Mouse (Mus musculus) small intestine, adult 2 months (tissue): ENCODE measurements around the gene Antxr2. TPM values are rescaled to one million over a fixed set of nuclear protein-coding genes. Genes with fewer than 3 reads are reported as not detected.
A peak's percentile ranks its signal among the peaks of the same experiment; 100 is the strongest.

ENCODE experiments used
- H3K27ac ChIP-seq: fragments of 200-500 bp; 2 replicates; pipeline ENCODE4 v1.5.1; 2012; ENCODE audit warnings: low read depth, low read length, control low read depth, inconsistent platforms; ENCODE audit not compliant: insufficient read depth
- H3K27me3 ChIP-seq: fragments of 200-500 bp; 2 replicates; pipeline ENCODE4 v1.6.1; 2012; ENCODE audit warnings: mild to moderate bottlenecking, moderate library complexity, low read length, inconsistent platforms; ENCODE audit not compliant: control insufficient read depth, insufficient read depth
- H3K36me3 ChIP-seq: fragments of 200-500 bp; 2 replicates; pipeline ENCODE4 v1.6.1; 2012; ENCODE audit warnings: mild to moderate bottlenecking, low read length, control low read depth, inconsistent platforms; ENCODE audit not compliant: control insufficient read depth, insufficient read depth
- H3K4me1 ChIP-seq: fragments of 200-500 bp; 2 replicates; pipeline ENCODE4 v1.6.1; 2012; ENCODE audit warnings: low read length, inconsistent platforms, mixed read lengths; ENCODE audit not compliant: control insufficient read depth, insufficient read depth, insufficient read length
- H3K4me3 ChIP-seq: fragments of 200-500 bp; 2 replicates; pipeline ENCODE4 v1.5.1; 2012; ENCODE audit warnings: low read depth, mild to moderate bottlenecking, control low read depth, inconsistent platforms, low read length, moderate library complexity
- CTCF ChIP-seq: fragments of 200-500 bp; IDR thresholded peaks from 2 replicates; pipeline ENCODE4 v1.5.1; 2012; ENCODE audit warnings: low read depth, mild to moderate bottlenecking, control low read depth, inconsistent platforms, low read length, moderate library complexity, mixed read lengths; ENCODE audit not compliant: insufficient replicate concordance, insufficient read length; ENCODE audit errors: extremely low read depth
- POLR2A ChIP-seq: fragments of 200-500 bp; IDR thresholded peaks from 2 replicates; pipeline ENCODE4 v1.6.1; 2012; ENCODE audit warnings: low read depth, mild to moderate bottlenecking, control low read depth, inconsistent platforms, low read length, moderate library complexity
- WGBS: fragments of 180-500 bp; shearing (Covaris S2); methylation state at CpG from one replicate; pipeline ENCODE4 v1.1.7; 2018; 5-methylcytosine and 5-hydroxymethylcytosine counted together
- polyA plus RNA-seq: library from polyadenylated mRNA; depleted of rRNA; stranded (reverse); fragments of >200 nt; gene quantifications from 2 replicates; pipeline ENCODE4 v1.2.3, GENCODE M21; 2012

Antxr2 gene
- polyA plus RNA-seq, 1 experiment, result 4.7 TPM

GRCm38 (mm10) chr5:98019396-98019795, 11.4 kb downstream of the Antxr2 start:
- Histone ChIP-seq H3K4me1 (peaks cover 19% of the 10 kb centered on the region), H3K27ac (peak overlapping the region; percentile 60), H3K27me3 (no peaks in the 10 kb centered on the region), H3K4me3 (no peak overlapping the region), H3K36me3 (peaks cover 6% of the 10 kb centered on the region)
- no peak for TF ChIP-seq POLR2A
- no peak for TF ChIP-seq CTCF
- whole genome bisulfite sequencing, result 35% methylated on average over 1 of the region's 1 CpGs

- Histone ChIP-seq H3K27ac (peak overlapping the region; percentile 14), H3K4me3 (no peak overlapping the region), H3K36me3 (peaks cover 6% of the 10 kb centered on the region), H3K27me3 (no peaks in the 10 kb centered on the region), H3K4me1 (peaks cover 19% of the 10 kb centered on the region)
- 76% methylated on average over 6 of the region's 6 CpGs for WGBS
- TF ChIP-seq POLR2A (no peak), CTCF (no peak)
Measured at GRCm38 (mm10) chr5:98018162-98018561, 12.7 kb downstream of the Antxr2 start.

- H3K36me3 ChIP-seq, result peaks cover 3% of the 10 kb centered on the region; the same call in 1 of the 2 replicates
- H3K27ac ChIP-seq, result peak overlapping the region; percentile 62
- WGBS, result 25% methylated on average over 20 of the region's 20 CpGs
- TF ChIP-seq POLR2A (no peak), CTCF (no peak)
- H3K4me1 ChIP-seq, result peaks cover 19% of the 10 kb centered on the region
- peak overlapping the region; percentile 28 for H3K4me3 ChIP-seq
- no peaks in the 10 kb centered on the region for H3K27me3 ChIP-seq
Measured at GRCm38 (mm10) chr5:98016247-98017203, 14.3 kb downstream of the Antxr2 start.

GRCm38 (mm10) chr5:98005751-98006150, 25.1 kb downstream of the Antxr2 start:
- no peak for TF ChIP-seq CTCF
- no peak for TF ChIP-seq POLR2A
- H3K27ac ChIP-seq, result no peak overlapping the region
- no peaks in the 10 kb centered on the region for H3K27me3 ChIP-seq
- peaks cover 25% of the 10 kb centered on the region for H3K36me3 ChIP-seq
- WGBS, result 96% methylated on average over 8 of the region's 8 CpGs
- H3K4me3 ChIP-seq, result no peak overlapping the region
- H3K4me1 ChIP-seq, result no peaks in the 10 kb centered on the region

GRCm38 (mm10) chr5:97999261-97999824, 31.5 kb downstream of the Antxr2 start:
- no peak overlapping the region for H3K27ac ChIP-seq
- TF ChIP-seq POLR2A (no peak), CTCF (no peak)
- no peak overlapping the region for H3K4me3 ChIP-seq
- no peaks in the 10 kb centered on the region; the same call in 1 of the 2 replicates for H3K4me1 ChIP-seq
- 43% methylated on average over 2 of the region's 2 CpGs for WGBS
- H3K36me3 ChIP-seq, result peaks cover 25% of the 10 kb centered on the region
- H3K27me3 ChIP-seq, result no peaks in the 10 kb centered on the region

GRCm38 (mm10) chr5:97996500-97997176, 34.2 kb downstream of the Antxr2 start:
- Histone ChIP-seq H3K4me3 (no peak overlapping the region), H3K27ac (no peak overlapping the region), H3K4me1 (no peaks in the 10 kb centered on the region; the same call in 1 of the 2 replicates), H3K36me3 (peaks cover 10% of the 10 kb centered on the region), H3K27me3 (no peaks in the 10 kb centered on the region)
- no peak for TF ChIP-seq POLR2A
- no peak for TF ChIP-seq CTCF
- WGBS, result 39% methylated on average over 6 of the region's 6 CpGs

- H3K4me1 ChIP-seq, result no peaks in the 10 kb centered on the region; the same call in 1 of the 2 replicates
- H3K36me3 ChIP-seq, result peaks cover 10% of the 10 kb centered on the region
- H3K27me3 ChIP-seq, result no peaks in the 10 kb centered on the region
Measured at GRCm38 (mm10) chr5:97995881-97996280, 35.0 kb downstream of the Antxr2 start.

More at GRCm38 (mm10) chr5:97995881-97996280, 35.0 kb downstream of the Antxr2 start:
- TF ChIP-seq POLR2A, result no peak
- no peak for TF ChIP-seq CTCF
- WGBS, result 70% methylated on average over 4 of the region's 4 CpGs
- no peak overlapping the region for H3K27ac ChIP-seq
- no peak overlapping the region for H3K4me3 ChIP-seq
